Mouse (Mus musculus) brain, embryonic 14.5 days (tissue): ENCODE results near the gene Chrm1.

Source experiments
- CTCF ChIP-seq: fragments of 200-500 bp; IDR thresholded peaks from 2 replicates; pipeline ENCODE4 v1.5.1; 2012; ENCODE audit warnings: inconsistent platforms, mild to moderate bottlenecking, moderate library complexity, borderline replicate concordance; ENCODE audit not compliant: insufficient read depth, insufficient read length; ENCODE audit errors: extremely low read depth
- POLR2A ChIP-seq: fragments of 200-500 bp; IDR thresholded peaks from 2 replicates; pipeline ENCODE4 v1.6.1; 2012; ENCODE audit warnings: mild to moderate bottlenecking, inconsistent platforms, borderline replicate concordance; ENCODE audit not compliant: poor library complexity, insufficient read depth, insufficient read length, severe bottlenecking; ENCODE audit errors: extremely low read depth

DNA sequence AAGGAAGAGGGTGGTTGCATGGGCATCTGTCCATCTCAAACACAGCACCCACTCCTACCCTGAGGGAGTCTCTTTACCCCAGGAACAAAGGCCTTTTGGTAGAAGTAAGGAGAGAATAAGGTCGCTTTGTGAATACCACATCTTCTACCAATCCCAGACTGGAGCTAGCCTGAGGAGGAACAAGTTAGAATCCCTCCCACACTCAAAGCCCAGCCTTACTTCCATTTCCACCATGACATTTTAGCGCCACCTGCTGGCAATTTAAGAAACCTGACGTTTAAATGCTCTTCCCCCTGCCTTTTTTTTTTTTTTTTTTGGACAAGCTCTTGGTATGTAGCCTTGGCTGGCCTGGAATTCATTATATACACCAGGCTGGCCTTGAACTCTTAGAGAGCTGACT, 19.4 kb downstream of the Chrm1 start:
- TF ChIP-seq CTCF, result peak; percentile 74; the same call in 1 of the 2 replicates
- no peak for TF ChIP-seq POLR2A
